Mouse (Mus musculus) small intestine, adult 2 months (tissue): ENCODE data around the gene Bsdc1. TPM values are rescaled to one million over a fixed set of nuclear protein-coding genes. Genes with fewer than 3 reads are reported as not detected.

ENCODE experiments used
- H3K27ac ChIP-seq: fragments of 200-500 bp; 2 replicates; pipeline ENCODE4 v1.5.1; 2012; ENCODE audit warnings: low read depth, low read length, control low read depth, inconsistent platforms; ENCODE audit not compliant: insufficient read depth
- H3K27me3 ChIP-seq: fragments of 200-500 bp; 2 replicates; pipeline ENCODE4 v1.6.1; 2012; ENCODE audit warnings: mild to moderate bottlenecking, moderate library complexity, low read length, inconsistent platforms; ENCODE audit not compliant: control insufficient read depth, insufficient read depth
- H3K36me3 ChIP-seq: fragments of 200-500 bp; 2 replicates; pipeline ENCODE4 v1.6.1; 2012; ENCODE audit warnings: mild to moderate bottlenecking, low read length, control low read depth, inconsistent platforms; ENCODE audit not compliant: control insufficient read depth, insufficient read depth
- H3K4me1 ChIP-seq: fragments of 200-500 bp; 2 replicates; pipeline ENCODE4 v1.6.1; 2012; ENCODE audit warnings: low read length, inconsistent platforms, mixed read lengths; ENCODE audit not compliant: control insufficient read depth, insufficient read depth, insufficient read length
- H3K4me3 ChIP-seq: fragments of 200-500 bp; 2 replicates; pipeline ENCODE4 v1.5.1; 2012; ENCODE audit warnings: low read depth, mild to moderate bottlenecking, control low read depth, inconsistent platforms, low read length, moderate library complexity
- CTCF ChIP-seq: fragments of 200-500 bp; IDR thresholded peaks from 2 replicates; pipeline ENCODE4 v1.5.1; 2012; ENCODE audit warnings: low read depth, mild to moderate bottlenecking, control low read depth, inconsistent platforms, low read length, moderate library complexity, mixed read lengths; ENCODE audit not compliant: insufficient replicate concordance, insufficient read length; ENCODE audit errors: extremely low read depth
- POLR2A ChIP-seq: fragments of 200-500 bp; IDR thresholded peaks from 2 replicates; pipeline ENCODE4 v1.6.1; 2012; ENCODE audit warnings: low read depth, mild to moderate bottlenecking, control low read depth, inconsistent platforms, low read length, moderate library complexity
- WGBS: fragments of 180-500 bp; shearing (Covaris S2); methylation state at CpG from one replicate; pipeline ENCODE4 v1.1.7; 2018; 5-methylcytosine and 5-hydroxymethylcytosine counted together
- polyA plus RNA-seq: library from polyadenylated mRNA; depleted of rRNA; stranded (reverse); fragments of >200 nt; gene quantifications from 2 replicates; pipeline ENCODE4 v1.2.3, GENCODE M21; 2012

The Bsdc1 gene
- polyA plus RNA-seq, 1 experiment: 24.5 TPM

DNA sequence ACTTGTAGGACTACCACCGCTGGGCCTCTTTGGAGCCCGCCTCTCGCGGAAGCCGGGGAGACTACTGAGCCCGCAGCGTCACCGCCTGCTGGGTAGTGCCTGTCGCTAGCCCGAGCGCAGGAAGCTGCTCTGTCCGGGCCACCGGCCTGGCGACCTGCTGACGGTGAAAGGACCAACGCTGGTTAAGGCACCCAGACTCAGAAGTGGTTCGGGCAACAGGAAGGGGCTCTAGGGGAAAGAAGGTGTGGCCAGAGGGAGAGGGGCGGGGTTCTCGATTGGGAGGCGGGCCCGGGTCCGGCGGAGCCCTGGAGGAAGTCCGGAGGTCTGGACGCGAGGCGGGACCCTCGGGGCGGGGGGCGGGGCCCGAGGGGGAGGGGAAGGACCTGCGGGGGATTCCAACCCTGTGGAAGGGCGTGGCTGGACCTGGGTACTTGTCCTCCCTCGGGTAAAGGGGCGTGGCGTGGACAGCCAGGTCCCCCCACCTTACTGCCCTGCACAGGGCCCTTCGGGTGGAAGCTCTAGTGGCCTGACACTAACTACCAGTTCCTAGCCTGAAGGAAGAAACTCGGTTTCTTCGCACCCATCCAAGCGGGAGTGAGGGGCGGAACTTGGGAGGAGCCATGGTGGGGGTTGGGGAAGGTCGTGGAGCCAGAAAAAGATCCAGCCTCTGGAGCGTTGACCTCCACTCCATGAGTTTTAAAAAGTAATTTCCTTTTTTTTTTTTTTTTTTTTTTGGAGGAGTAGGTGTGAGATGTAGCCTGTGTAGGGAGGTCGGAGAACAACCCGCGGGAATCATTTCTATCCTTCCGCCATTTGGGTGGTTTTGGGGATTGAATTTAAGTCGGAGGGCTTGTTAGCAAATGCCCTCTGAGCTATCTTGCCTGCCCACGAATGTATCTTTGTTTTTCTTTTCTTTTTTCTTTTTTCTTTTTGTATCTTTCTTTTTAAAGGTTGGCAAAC lies 39.5 kb downstream of the Bsdc1 start:
- 2% methylated on average over 41 of the region's 49 CpGs for whole genome bisulfite sequencing

DNA sequence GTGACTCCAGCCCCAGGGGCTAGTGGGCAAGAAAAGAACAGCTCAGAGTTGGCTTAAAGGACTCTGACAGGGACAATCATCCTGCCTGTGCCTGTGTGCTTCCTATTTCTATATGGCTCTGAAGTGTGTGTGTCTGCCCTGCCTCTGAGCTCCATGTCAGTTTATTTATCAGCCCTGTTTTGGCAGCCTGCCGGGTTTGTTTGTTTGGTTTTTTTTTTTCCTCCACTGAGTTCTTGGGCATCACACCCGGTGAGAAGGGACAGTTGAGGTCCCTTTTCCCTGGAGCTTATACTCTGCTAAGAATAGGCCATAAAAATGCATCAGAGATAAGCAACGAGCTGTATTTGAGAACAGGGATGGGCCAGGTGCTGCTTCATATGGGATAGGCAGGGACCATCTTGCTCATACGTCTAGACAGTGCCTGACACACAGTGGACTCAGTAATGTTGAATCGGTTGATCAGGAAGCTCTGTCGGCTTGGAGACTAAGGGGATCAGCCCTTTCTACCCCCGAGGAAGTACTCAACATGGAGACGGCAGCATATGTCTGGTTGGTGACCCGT lies 41.0 kb downstream of the Bsdc1 start:
- H3K4me1 ChIP-seq: peaks cover 22% of the 10 kb centered on the region
- peak overlapping the region; percentile 93 for H3K27ac ChIP-seq
- no peaks in the 10 kb centered on the region for H3K27me3 ChIP-seq
- TF ChIP-seq POLR2A (no peak), CTCF (no peak)
- WGBS: 11% methylated on average over 9 of the region's 9 CpGs
- H3K4me3 ChIP-seq: peak overlapping the region; percentile 9; the same call in 1 of the 2 replicates
- H3K36me3 ChIP-seq: no peaks in the 10 kb centered on the region

More for the DNA sequence above, 39.5 kb downstream of the Bsdc1 start:
- Histone ChIP-seq H3K4me3 (peak overlapping the region; percentile 77), H3K36me3 (no peaks in the 10 kb centered on the region), H3K27me3 (no peaks in the 10 kb centered on the region), H3K27ac (peak overlapping the region; percentile 83), H3K4me1 (peaks cover 28% of the 10 kb centered on the region)
- TF ChIP-seq CTCF (no peak), POLR2A (no peak; the same call in 1 of the 2 replicates)

DNA sequence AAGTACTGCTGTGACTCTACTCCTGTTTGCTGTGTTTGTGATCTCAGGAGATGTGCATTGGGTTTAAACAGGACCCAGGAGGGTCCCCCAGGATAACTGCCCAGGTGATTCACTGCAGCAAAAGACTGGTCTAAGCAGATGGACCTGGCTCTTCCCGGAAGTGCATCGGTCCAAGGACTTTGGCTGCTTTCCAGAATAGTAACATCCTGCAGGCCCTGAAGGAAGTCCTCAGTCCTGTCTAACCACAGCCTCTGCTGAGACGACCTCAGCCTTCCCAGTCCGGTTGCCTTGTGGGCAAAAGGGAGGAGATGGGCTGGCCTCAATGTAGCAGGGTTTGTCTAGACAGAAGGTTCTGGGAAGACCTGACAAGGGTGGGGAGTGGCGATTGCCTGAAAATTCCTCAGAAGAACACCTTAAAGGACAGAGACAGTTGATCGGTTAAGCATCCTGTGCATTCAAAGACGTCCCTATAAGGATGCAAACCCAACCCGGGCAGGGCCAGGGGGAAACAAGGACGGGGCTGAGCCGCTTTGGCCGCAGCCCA lies 41.6 kb downstream of the Bsdc1 start:
- no peak for TF ChIP-seq CTCF
- TF ChIP-seq POLR2A: no peak
- H3K4me1 ChIP-seq: peaks cover 27% of the 10 kb centered on the region
- 37% methylated on average over 11 of the region's 11 CpGs for whole genome bisulfite sequencing
- H3K27ac ChIP-seq: peak overlapping the region; percentile 93
- H3K4me3 ChIP-seq: peak overlapping the region; percentile 9
- H3K27me3 ChIP-seq: no peaks in the 10 kb centered on the region
- no peaks in the 10 kb centered on the region for H3K36me3 ChIP-seq

DNA sequence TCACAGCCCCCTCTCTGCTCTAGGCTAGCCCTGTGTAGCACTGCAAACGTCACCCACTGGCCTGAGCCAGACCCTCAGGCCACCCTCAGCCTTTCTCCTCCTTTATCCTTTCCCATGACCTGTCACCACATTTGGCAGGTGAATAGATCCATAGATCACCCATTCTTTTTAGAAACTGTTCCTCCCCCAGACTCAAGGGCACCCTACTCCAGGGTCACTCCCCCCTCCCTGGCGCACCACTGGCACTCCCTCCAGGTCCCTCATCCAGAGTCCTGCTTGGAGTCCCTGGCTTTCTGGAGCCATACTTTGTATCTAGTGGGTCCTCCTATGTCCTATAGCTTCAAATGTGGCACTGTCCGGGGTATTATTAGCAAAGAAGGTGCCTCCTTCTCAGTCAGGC lies 44.1 kb downstream of the Bsdc1 start:
- H3K36me3 ChIP-seq: no peaks in the 10 kb centered on the region
- H3K4me3 ChIP-seq: no peak overlapping the region
- 97% methylated on average over 3 of the region's 3 CpGs for WGBS

DNA sequence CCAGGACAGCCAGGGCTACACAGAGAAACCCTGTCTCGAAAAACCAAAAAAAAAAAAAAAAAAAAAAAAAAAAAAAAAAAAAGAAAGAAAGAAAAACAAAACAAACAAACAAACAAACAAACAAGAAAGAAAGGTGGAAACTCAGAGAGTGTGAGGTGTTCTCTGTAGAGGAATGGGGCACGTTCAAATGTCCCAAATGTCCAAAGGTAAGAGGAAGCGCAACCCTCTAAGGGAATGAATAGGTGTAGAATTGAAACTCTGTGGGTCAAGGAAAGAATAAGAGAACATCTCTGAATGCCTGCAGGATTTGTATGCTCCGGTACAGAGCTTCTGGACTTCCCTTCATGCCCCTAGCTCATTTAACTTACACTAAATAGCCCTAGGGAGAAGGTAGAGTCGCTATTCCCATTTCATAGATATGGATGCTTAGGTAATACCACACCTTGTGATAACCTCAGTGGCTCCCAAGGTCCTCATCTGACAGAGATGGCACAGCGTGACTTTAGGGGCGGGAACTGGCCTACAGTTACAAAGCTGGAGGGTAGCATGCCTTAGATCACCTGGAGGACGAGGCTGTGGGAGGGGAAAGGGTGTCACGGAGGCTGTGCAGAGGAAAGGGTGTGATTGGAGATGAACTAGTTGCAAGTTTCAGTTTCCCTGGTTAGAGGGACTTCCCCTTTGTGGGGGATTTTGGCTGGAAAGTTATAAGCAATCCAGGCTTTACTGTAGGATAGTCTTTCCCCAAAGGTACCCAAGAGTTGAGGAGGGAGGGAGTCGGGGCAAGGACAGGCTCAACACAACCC lies 46.3 kb downstream of the Bsdc1 start:
- H3K27me3 ChIP-seq: no peaks in the 10 kb centered on the region
- TF ChIP-seq CTCF (no peak), POLR2A (no peak)
- no peak overlapping the region for H3K27ac ChIP-seq
- H3K36me3 ChIP-seq: no peaks in the 10 kb centered on the region
- no peak overlapping the region for H3K4me3 ChIP-seq
- peaks cover 31% of the 10 kb centered on the region for H3K4me1 ChIP-seq
- 29% methylated on average over 9 of the region's 10 CpGs for WGBS

More for the DNA sequence above, 44.1 kb downstream of the Bsdc1 start:
- peaks cover 39% of the 10 kb centered on the region for H3K4me1 ChIP-seq
- no peaks in the 10 kb centered on the region for H3K27me3 ChIP-seq
- H3K27ac ChIP-seq: no peak overlapping the region
- no peak for TF ChIP-seq POLR2A
- TF ChIP-seq CTCF: no peak

DNA sequence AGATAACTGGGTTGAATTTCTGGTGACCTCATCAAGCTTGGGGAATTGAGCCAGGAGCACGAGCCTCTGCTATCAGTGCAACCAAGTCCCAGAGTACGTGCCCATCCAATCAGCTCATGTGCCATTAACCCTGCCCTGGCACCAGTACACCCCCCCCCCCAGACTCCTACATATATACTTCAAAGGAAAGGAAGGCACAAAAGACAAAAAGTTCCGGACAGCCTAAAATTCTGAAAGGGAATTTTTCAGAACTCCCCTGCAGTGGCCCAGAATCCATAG lies 46.8 kb downstream of the Bsdc1 start:
- Histone ChIP-seq H3K4me1 (peaks cover 25% of the 10 kb centered on the region), H3K4me3 (no peak overlapping the region), H3K36me3 (no peaks in the 10 kb centered on the region), H3K27me3 (no peaks in the 10 kb centered on the region), H3K27ac (no peak overlapping the region)
- WGBS: 18% methylated on average over 3 of the region's 3 CpGs
- TF ChIP-seq CTCF (no peak), POLR2A (no peak)
